Mouse (Mus musculus) large intestine, adult 2 months (tissue): ENCODE data around the gene Zp1. TPM values are rescaled to one million over a fixed set of nuclear protein-coding genes. Genes with fewer than 3 reads are reported as not detected.

Source experiments
- DNase-seq: peaks from one replicate; pipeline ENCODE4 v3.0.0-alpha.2; 2012; ENCODE audit warnings: low read depth, low spot score
- WGBS: fragments of 180-500 bp; shearing (Covaris S2); methylation state at CpG from one replicate; pipeline ENCODE4 v1.1.7; 2018; 5-methylcytosine and 5-hydroxymethylcytosine counted together
- polyA plus RNA-seq: library from polyadenylated mRNA; depleted of rRNA; stranded (reverse); fragments of >200 nt; gene quantifications from 2 replicates; pipeline ENCODE4 v1.2.3, GENCODE M21; 2012; rRNA removed

The Zp1 gene
- 0.30 and 0.35 TPM in 2 replicates for polyA plus RNA-seq

DNA sequence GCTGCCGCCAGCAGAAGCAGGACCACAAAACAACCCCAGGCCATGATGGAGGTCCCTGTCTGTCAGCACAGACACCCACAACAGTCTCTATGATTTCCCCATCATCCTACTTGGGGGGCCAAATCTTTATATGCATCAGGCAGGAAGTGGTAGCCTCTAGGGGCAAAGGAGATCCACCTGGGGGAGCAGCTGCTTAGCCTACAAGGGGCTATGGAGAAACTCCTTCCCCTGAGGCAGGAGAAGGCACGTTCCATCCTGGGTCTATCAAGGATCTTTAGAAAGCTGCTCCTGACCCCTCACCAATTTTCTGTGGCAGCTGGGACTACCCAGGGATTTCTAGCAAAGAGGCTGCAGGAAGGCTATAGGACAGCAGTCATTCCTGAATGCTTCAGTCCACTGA, at the start of gene Zp1:
Gene Zp1 (minus strand): TSS at position 101 of the 400 bp plus-strand sequence.
- no peak for DNase-seq
- 80% methylated on average over 2 of the region's 2 CpGs for WGBS

DNA sequence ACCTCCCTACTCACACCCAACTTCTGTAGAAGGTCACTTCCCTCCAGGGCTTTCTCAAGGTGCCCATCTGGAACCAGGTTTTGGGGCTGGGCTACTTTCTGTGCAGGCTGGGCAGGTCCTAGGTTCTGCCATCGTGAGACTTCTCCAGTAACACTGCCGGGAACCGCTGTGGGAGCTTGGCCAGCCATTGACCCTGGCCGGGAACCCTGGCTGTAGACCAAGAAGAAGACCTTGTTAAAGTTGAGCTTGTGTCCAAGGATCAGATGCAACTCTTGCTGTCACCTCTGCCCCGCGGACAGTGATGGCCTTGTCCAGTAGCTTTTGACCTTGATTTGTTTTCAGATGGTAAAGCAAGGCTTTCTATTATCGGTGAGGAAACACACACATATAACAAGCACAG, 48.1 kb upstream of the Zp1 start:
- WGBS = 84% methylated on average over 7 of the region's 7 CpGs
- DNase-seq = no peak

DNA sequence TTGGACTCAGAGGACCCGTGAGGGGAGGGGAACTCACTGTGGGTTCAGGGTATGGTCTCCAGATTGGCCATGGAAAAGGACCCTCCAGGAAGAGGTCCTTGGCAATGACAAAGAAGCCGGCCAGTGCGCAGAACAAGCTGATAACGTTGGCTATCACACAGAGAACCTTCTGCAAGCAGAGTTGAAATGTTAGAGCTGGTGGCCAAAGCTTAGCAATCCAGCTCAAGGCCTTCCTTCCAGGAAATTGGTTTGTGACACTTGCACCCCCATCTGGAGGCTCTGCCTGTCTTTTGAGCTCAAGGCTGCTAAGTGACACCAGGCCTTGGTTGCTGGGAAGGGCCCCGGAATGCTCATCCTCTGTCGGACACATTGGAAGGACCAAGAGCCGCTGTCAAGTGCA, 45.3 kb upstream of the Zp1 start:
- no peak for DNase-seq
- 84% methylated on average over 7 of the region's 7 CpGs for WGBS

GRCm38 (mm10) chr19:10959978-10960346, 39.5 kb upstream of the Zp1 start:
- 45% methylated on average over 12 of the region's 12 CpGs for WGBS
- no peak for DNase-seq

DNA sequence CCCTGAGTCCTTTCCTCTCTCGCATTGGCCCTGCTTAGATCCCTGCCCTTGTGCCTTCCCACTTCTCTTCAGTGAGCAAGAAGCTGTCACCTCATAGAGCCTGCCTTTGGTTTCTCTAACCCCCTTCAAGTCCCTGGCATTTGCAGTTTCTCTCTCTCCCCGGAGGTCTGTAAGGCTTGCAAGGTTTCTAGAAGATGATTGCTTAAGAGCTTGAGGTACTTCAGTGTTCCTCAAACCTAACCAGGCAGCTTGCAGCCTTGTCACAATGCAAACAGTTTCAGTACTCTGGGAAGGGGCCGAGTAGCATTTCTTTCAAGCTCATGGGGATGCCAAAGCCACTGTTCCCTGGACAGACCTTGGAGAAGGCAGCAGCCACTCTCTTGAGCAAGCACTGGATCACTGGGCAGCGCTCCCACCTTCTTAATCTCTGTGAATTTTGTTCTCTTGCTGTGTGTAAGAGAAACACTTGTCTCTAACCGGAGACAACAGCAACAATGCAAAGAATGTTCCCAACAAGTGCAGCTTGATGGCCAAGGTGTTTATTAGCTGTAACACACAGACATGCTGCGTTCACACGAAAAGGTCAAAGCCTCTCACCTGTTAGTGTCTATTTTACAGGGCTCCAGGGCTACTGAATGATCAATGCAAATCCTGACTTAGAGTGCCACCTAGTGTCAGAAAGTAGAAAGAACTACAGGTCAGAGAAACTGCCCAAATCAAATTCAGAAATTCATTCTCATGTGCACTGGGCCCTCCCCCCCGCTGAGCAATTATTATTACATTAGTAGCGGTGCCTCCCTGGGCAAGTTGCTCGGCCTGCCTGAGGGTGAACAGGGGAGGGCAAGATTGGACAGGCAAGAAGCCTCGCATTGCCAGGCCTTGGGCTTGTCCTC, 38.9 kb upstream of the Zp1 start:
- WGBS = 31% methylated on average over 11 of the region's 11 CpGs
- no peak for DNase-seq

GRCm38 (mm10) chr19:10952021-10952939, 31.8 kb upstream of the Zp1 start:
- 57% methylated on average over 11 of the region's 11 CpGs for WGBS
- DNase-seq = no peak

DNA sequence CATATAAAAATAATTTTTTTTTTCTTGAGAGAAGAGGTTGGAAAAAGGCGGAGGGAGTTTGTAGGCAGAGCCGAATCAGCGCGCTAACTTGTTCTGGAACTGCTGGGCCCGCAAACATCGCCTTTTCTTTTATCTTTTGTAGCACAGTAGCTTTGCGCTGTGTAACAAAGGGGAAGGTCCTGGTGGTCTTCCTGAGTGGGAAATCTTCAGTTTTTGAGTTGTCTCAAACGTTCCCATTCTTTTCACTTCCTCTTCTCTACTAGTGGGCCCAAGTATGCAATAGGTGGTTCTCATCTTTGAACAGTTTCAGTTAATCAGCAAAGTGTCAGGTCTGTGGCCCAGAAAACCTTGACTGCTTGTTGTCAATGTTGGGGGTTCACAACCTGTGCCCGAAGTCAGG, 29.1 kb upstream of the Zp1 start:
- 19% methylated on average over 9 of the region's 9 CpGs for WGBS
- no peak for DNase-seq

GRCm38 (mm10) chr19:10949112-10949511, 28.7 kb upstream of the Zp1 start, which contains the start of gene Ccdc86:
Ccdc86 (minus strand) TSS chr19:10949266.
- DNase-seq = peak; percentile 98
- WGBS = under 1% methylated on average over 30 of the region's 30 CpGs

DNA sequence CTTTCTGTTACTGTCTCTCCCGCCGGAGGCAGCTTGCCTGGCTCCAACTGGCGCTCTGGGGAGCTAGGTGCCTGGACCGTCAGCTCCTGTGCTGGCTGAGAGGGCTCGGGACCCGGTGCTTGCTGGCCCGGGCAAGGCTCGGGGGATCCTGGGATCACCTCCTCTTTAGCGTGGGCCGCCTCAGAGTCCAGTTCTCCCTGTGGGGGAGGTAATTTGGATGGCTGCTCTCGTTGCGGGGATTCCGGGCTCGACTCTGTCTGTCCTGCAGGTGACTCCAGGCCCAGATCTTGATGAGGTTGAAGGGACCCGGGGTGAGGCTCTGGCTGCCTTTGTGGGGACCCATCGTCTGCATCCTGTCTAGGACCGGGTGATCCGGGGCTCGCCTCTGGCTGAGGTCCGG, 28.0 kb upstream of the Zp1 start:
- under 1% methylated on average over 20 of the region's 20 CpGs for WGBS
- DNase-seq = no peak

- 44% methylated on average over 5 of the region's 5 CpGs for WGBS
These were observed 26.8 kb upstream of the Zp1 start for GRCm38 (mm10) chr19:10947219-10947618.

DNA sequence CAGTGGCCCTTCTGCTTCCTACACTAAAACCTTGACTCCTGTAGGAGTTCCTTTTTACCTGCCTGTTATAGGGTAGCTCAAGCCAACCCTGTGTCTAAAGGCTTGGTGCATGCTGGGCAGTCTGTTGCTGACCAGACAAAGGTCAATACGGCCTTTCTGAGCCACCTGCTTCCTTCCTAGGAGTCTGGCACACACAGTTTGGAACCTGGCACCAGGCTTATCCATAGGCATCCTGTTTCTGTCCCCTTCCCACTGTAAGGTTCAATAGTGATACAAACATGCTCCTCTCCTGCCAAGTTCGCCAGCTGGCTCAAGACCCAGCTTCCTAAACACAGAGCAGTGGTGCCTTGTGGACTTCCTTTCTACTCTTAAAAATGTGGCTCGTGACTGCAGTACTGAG, 26.1 kb upstream of the Zp1 start:
- DNase-seq = no peak
- WGBS = 55% methylated on average over 3 of the region's 3 CpGs

More at GRCm38 (mm10) chr19:10947219-10947618, 26.8 kb upstream of the Zp1 start:
- no peak for DNase-seq

- no peak for DNase-seq
- WGBS = 78% methylated on average over 3 of the region's 3 CpGs
These were observed 23.5 kb upstream of the Zp1 start for GRCm38 (mm10) chr19:10943955-10944354.

DNA sequence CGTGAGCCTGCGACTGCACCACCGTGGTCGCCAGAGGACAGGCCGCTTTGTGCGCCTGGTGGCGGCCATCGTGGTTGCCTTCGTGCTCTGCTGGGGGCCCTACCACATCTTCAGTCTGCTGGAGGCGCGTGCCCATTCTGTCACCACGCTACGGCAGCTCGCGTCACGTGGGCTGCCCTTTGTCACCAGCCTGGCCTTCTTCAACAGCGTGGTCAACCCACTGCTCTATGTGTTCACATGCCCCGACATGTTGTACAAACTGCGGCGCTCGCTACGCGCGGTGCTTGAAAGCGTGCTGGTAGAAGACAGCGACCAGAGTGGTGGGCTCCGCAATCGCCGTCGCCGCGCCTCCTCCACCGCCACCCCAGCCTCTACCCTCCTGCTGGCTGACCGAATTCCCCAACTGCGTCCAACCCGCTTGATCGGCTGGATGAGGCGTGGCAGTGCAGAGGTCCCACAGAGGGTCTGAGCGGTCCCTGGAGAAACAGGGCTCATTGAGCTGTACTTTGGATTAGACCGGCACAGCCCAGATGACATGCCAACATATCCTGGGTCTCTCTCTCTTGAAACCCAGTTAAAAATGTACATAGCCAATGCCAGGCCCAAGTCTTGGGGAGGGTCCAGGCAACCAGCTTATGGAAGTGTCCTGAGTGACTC, 20.5 kb upstream of the Zp1 start:
- 28% methylated on average over 40 of the region's 40 CpGs for WGBS
- no peak for DNase-seq

GRCm38 (mm10) chr19:10940097-10940800, 19.8 kb upstream of the Zp1 start:
- WGBS = 15% methylated on average over 37 of the region's 37 CpGs

GRCm38 (mm10) chr19:10938771-10939170, 18.3 kb upstream of the Zp1 start:
- no peak for DNase-seq
- 48% methylated on average over 3 of the region's 3 CpGs for WGBS

More at GRCm38 (mm10) chr19:10940097-10940800, 19.8 kb upstream of the Zp1 start:
- DNase-seq = peak; percentile 75

DNA sequence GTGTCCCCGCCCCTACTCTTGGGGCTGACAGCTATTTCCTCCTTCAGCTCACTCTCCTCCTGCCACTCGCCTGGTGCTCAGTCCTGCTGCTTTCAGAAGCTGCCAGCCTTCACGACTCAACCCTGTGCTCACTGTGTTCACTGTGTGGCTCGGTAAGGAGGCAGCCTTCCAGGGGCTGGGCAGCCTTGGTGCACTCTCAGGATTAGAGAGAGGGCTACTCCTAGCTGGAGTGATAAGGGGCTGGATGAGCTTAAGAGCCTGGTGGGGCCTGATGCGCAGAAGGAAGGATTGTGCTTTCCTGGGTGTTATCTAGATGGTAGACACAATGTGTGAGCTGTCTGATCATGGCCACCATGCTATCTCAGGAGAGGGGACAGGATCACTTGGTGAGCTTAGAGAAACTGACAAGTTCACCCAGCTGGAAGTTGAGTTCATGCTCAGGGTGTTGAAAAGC, 16.7 kb upstream of the Zp1 start, which contains the start of gene Ptgdr2:
Gene Ptgdr2 (plus strand): TSS at position 51 of the 454 bp plus-strand sequence.
- no peak for DNase-seq
- WGBS = 21% methylated on average over 5 of the region's 5 CpGs

DNA sequence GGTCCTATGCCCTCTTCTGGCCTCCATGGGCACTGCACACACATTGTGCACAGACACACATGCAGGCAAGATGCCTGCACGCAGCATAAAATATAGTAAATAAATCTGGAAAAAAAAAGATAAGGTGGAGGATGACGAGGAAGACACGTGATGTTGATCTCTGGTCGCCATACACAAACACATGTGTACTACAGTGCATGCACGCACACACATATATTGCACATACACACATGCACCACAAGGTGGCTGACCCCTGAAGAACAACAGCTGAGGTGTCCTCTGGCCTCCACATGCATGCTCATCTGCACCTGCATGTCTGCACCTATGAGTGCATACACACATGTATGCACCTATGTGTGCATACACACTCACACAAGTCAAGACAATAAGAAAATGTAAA, 15.6 kb upstream of the Zp1 start:
- no peak for DNase-seq
- 93% methylated on average over 5 of the region's 5 CpGs for WGBS

GRCm38 (mm10) chr19:10935029-10935428, 14.6 kb upstream of the Zp1 start:
- WGBS = 59% methylated on average over 5 of the region's 5 CpGs
- DNase-seq = no peak

- no peak for DNase-seq
- 81% methylated on average over 2 of the region's 2 CpGs for WGBS
These were observed 10.2 kb upstream of the Zp1 start for GRCm38 (mm10) chr19:10930641-10931040.
